ENCODE assay signal across 19 mouse cellular contexts in the genomic region with DNA sequence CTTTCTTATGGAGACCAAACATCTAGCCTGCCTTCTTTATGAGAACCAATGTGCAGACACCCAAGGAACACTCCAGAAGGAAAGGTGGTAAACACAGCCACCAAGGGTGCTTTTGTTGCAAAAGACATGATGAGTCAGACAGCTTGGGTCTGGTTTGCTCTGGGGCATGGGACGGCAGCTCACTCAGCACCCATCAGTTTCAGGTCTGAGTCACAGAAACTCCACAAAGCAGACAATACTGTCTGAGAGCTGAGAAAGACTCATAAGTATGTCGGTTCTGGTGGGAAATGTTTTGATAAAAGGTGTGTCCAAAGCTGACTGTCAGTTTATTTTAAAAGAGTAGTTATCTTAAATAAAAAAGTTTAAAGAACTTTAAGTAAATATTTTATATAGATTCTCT.
A peak's percentile ranks its signal among the peaks of the same experiment; 100 is the strongest.
DNase-seq lines count a peak whose midpoint lies in the region; TF ChIP-seq lines count a peak whose summit lies in the region.
"Had no signal": no experiment of that assay in that cellular context is flagged by ENCODE, and none has a peak within 500 bp of the region (broad histone marks: within the 10 kb centered on the region; RNA-seq: fewer than 3 reads in every experiment).

No protein-coding gene starts in this region.

- no peak for TF ChIP-seq POLR2A in embryonic fibroblast, embryonic 13.5 days (IDR thresholded peaks at IDR 0.05; ENCODE audit: low read depth, low read length)

- no peak for TF ChIP-seq CTCF in embryonic fibroblast, embryonic 13.5 days (IDR thresholded peaks at IDR 0.05; ENCODE audit: borderline replicate concordance, insufficient read depth, low read length)

- no peak overlapping the region for H3K4me3 ChIP-seq in embryonic fibroblast, embryonic 13.5 days (ENCODE audit: insufficient read depth, low read length)
- H3K4me3 ChIP-seq: embryonic facial prominence, embryonic 13.5 days; forebrain, embryonic 12.5 days; forebrain, embryonic 15.5 days; heart, adult 2 months; hindbrain, embryonic 12.5 days; hindbrain, embryonic 15.5 days had no signal

- peak overlapping the region; percentile 16; the same call in 1 of the 2 replicates for H3K27ac ChIP-seq in embryonic fibroblast, embryonic 13.5 days (ENCODE audit: insufficient read depth, low read length)
- H3K27ac ChIP-seq: embryonic facial prominence, embryonic 13.5 days; forebrain, embryonic 12.5 days; forebrain, embryonic 15.5 days; heart, adult 2 months; hindbrain, embryonic 12.5 days; hindbrain, embryonic 15.5 days had no signal

- DNase-seq in adrenal gland, postnatal 14 days: peak; percentile 6
- DNase-seq in adrenal gland, postnatal 10 days: no peak
- DNase-seq in heart, adult 11 months: peak; percentile 62
- DNase-seq in heart, adult 8-10 months (ENCODE audit: low spot score): no peak
- no peak for DNase-seq in kidney, postnatal 10 days
- no peak for DNase-seq in cerebellum, postnatal 36 days
- DNase-seq: cerebellum, adult 18-20 months; cerebellum, adult 9-10 months; cerebellum, postnatal 14 days; gastrocnemius, postnatal 25 days; heart, adult 2 months; kidney, adult 18-20 months; kidney, adult 9 months had no signal

- H3K4me1 ChIP-seq in embryonic fibroblast, embryonic 13.5 days (ENCODE audit: control insufficient read depth, insufficient read depth, low read length): peaks cover 4% of the 10 kb centered on the region; the same call in 1 of the 2 replicates
- H3K4me1 ChIP-seq: embryonic facial prominence, embryonic 13.5 days; forebrain, embryonic 12.5 days; forebrain, embryonic 15.5 days; hindbrain, embryonic 12.5 days; hindbrain, embryonic 15.5 days had no signal

Comparison
In these comparisons a context has a peak if more than half of its experiments do, and no peak if none do; other contexts are left out.
1. DNase-seq: peak in adrenal gland, postnatal 14 days (single experiment) and heart, adult 11 months (single experiment); none in adrenal gland, postnatal 10 days (single experiment), heart, adult 8-10 months (single experiment), kidney, postnatal 10 days (single experiment) and cerebellum, postnatal 36 days (0 of 2).